Mouse (Mus musculus) liver, embryonic 12.5 days (tissue): ENCODE measurements at regions not wholly inside any gene's neighbourhood (a gene's known extent, or its start where the extent isn't known, plus 50 kb on each side); places are given as distances from the start of the nearest gene placed in this dataset.

Experiments used
- ATAC-seq: fragments of 200-750 bp; cut with Nextera tagmentation; 2 replicates; pipeline ENCODE4 v1.8.0; 2017; ENCODE audit warnings: moderate number of reproducible peaks, mild to moderate bottlenecking, moderate library complexity
- H3K27ac ChIP-seq: fragments of 300-500 bp; sonication (generic); 2 replicates; pipeline ENCODE4 v1.5.1; 2016; ENCODE audit warnings: mild to moderate bottlenecking
- H3K27me3 ChIP-seq: fragments of 300-500 bp; sonication (generic); replicated peaks from 2 replicates; pipeline ENCODE4 v1.6.1; 2016; ENCODE audit warnings: mild to moderate bottlenecking, moderate library complexity
- H3K36me3 ChIP-seq: fragments of 300-500 bp; sonication (generic); 2 replicates; pipeline ENCODE4 v1.6.1; 2016; ENCODE audit warnings: mild to moderate bottlenecking, moderate library complexity
- H3K4me1 ChIP-seq: fragments of 300-500 bp; sonication (generic); 2 replicates; pipeline ENCODE4 v1.6.1; 2016
- H3K4me2 ChIP-seq: fragments of 300-500 bp; sonication (generic); 2 replicates; pipeline ENCODE4 v1.6.1; 2016; ENCODE audit warnings: mild to moderate bottlenecking, moderate library complexity
- H3K4me3 ChIP-seq: fragments of 300-500 bp; sonication (generic); 2 replicates; pipeline ENCODE4 v1.5.1; 2016; ENCODE audit warnings: mild to moderate bottlenecking, moderate library complexity
- H3K9ac ChIP-seq: fragments of 300-500 bp; sonication (generic); 2 replicates; pipeline ENCODE4 v1.6.1; 2016; ENCODE audit warnings: mild to moderate bottlenecking, moderate library complexity
- H3K9me3 ChIP-seq: fragments of 300-500 bp; sonication (generic); replicated peaks from 2 replicates; pipeline ENCODE4 v1.6.1; 2016; ENCODE audit warnings: mild to moderate bottlenecking, moderate library complexity
- WGBS: fragments of 180-500 bp; shearing (Covaris S2); methylation state at CpG from one replicate; pipeline ENCODE4 v1.1.7; 2016; ENCODE audit not compliant: insufficient replicate concordance; 5-methylcytosine and 5-hydroxymethylcytosine counted together

- Histone ChIP-seq H3K4me1 (no peaks in the 10 kb centered on the region), H3K9ac (no peak overlapping the region)
Observed at GRCm38 (mm10) chr5:53329591-53329990, 62.7 kb downstream of the Smim20 start.

GRCm38 (mm10) chr5:53336704-53337103 is 69.8 kb downstream of the Smim20 start:
- H3K9me3 ChIP-seq = no peaks in the 10 kb centered on the region
- no peaks in the 10 kb centered on the region for H3K36me3 ChIP-seq
- H3K4me1 ChIP-seq = no peaks in the 10 kb centered on the region
- H3K4me2 ChIP-seq = no peak overlapping the region
- no peak overlapping the region for H3K4me3 ChIP-seq
- ATAC-seq = no peak
- H3K27me3 ChIP-seq = no peaks in the 10 kb centered on the region
- H3K27ac ChIP-seq = no peak overlapping the region
- H3K9ac ChIP-seq = no peak overlapping the region
- WGBS = 57% methylated on average over 6 of the region's 6 CpGs

More at GRCm38 (mm10) chr5:53329591-53329990, 62.7 kb downstream of the Smim20 start:
- Histone ChIP-seq H3K4me3 (no peak overlapping the region), H3K36me3 (no peaks in the 10 kb centered on the region), H3K27me3 (peaks cover 11% of the 10 kb centered on the region; the same call in 1 of the 2 replicates), H3K27ac (no peak overlapping the region), H3K9me3 (no peaks in the 10 kb centered on the region), H3K4me2 (no peak overlapping the region)
- 78% methylated on average over 2 of the region's 2 CpGs for WGBS
- ATAC-seq = no peak

- Histone ChIP-seq H3K36me3 (no peaks in the 10 kb centered on the region), H3K9ac (no peak overlapping the region), H3K9me3 (no peaks in the 10 kb centered on the region), H3K4me1 (no peaks in the 10 kb centered on the region), H3K27ac (no peak overlapping the region), H3K4me2 (no peak overlapping the region), H3K27me3 (no peaks in the 10 kb centered on the region), H3K4me3 (no peak overlapping the region)
- 19% methylated on average over 3 of the region's 3 CpGs for WGBS
- no peak for ATAC-seq
Observed at GRCm38 (mm10) chr5:53337816-53338215, 70.9 kb downstream of the Smim20 start.

GRCm38 (mm10) chr5:53345164-53345563 is 78.3 kb downstream of the Smim20 start:
- Histone ChIP-seq H3K27me3 (0 out of 2 replicates have a peak, but pooled peaks cover 5% of the 10 kb centered on the region), H3K4me3 (no peak overlapping the region), H3K9ac (no peak overlapping the region), H3K36me3 (no peaks in the 10 kb centered on the region), H3K27ac (no peak overlapping the region), H3K4me1 (no peaks in the 10 kb centered on the region), H3K9me3 (no peaks in the 10 kb centered on the region), H3K4me2 (no peak overlapping the region)
- no peak for ATAC-seq
- whole genome bisulfite sequencing = 51% methylated on average over 8 of the region's 8 CpGs

- no peak overlapping the region for H3K4me3 ChIP-seq
- no peak overlapping the region for H3K4me2 ChIP-seq
- 0 out of 2 replicates have a peak, but pooled peaks cover 9% of the 10 kb centered on the region for H3K27me3 ChIP-seq
- no peak for ATAC-seq
- no peaks in the 10 kb centered on the region for H3K9me3 ChIP-seq
- H3K9ac ChIP-seq = no peak overlapping the region
- H3K36me3 ChIP-seq = no peaks in the 10 kb centered on the region
- no peak overlapping the region for H3K27ac ChIP-seq
- no peaks in the 10 kb centered on the region for H3K4me1 ChIP-seq
- WGBS = 51% methylated on average over 8 of the region's 8 CpGs
Observed at GRCm38 (mm10) chr5:53346028-53346427, 79.1 kb downstream of the Smim20 start.

GRCm38 (mm10) chr5:53346756-53347155 is 79.9 kb downstream of the Smim20 start:
- no peaks in the 10 kb centered on the region for H3K4me1 ChIP-seq
- H3K9ac ChIP-seq = no peak overlapping the region
- H3K27me3 ChIP-seq = 0 out of 2 replicates have a peak, but pooled peaks cover 9% of the 10 kb centered on the region
- no peaks in the 10 kb centered on the region for H3K36me3 ChIP-seq
- H3K27ac ChIP-seq = no peak overlapping the region
- no peak for ATAC-seq
- H3K4me2 ChIP-seq = no peak overlapping the region
- 62% methylated on average over 8 of the region's 8 CpGs for WGBS
- no peak overlapping the region for H3K4me3 ChIP-seq
- no peaks in the 10 kb centered on the region for H3K9me3 ChIP-seq

- no peak overlapping the region for H3K27ac ChIP-seq
- H3K4me2 ChIP-seq = no peak overlapping the region
- no peaks in the 10 kb centered on the region for H3K36me3 ChIP-seq
- H3K4me3 ChIP-seq = no peak overlapping the region
- ATAC-seq = no peak
- 56% methylated on average over 4 of the region's 4 CpGs for WGBS
- 0 out of 2 replicates have a peak, but pooled peaks cover 3% of the 10 kb centered on the region for H3K4me1 ChIP-seq
- H3K9me3 ChIP-seq = no peaks in the 10 kb centered on the region
- no peak overlapping the region for H3K9ac ChIP-seq
- H3K27me3 ChIP-seq = peaks cover 9% of the 10 kb centered on the region; the same call in 1 of the 2 replicates
Observed at GRCm38 (mm10) chr5:53352852-53353251, 86.0 kb downstream of the Smim20 start.

- no peak overlapping the region for H3K4me2 ChIP-seq
- no peak overlapping the region for H3K27ac ChIP-seq
- H3K4me3 ChIP-seq = no peak overlapping the region
- WGBS = 81% methylated on average over 3 of the region's 3 CpGs
- no peak for ATAC-seq
- no peak overlapping the region for H3K9ac ChIP-seq
- H3K36me3 ChIP-seq = no peaks in the 10 kb centered on the region
- no peaks in the 10 kb centered on the region for H3K9me3 ChIP-seq
- H3K4me1 ChIP-seq = 0 out of 2 replicates have a peak, but pooled peaks cover 3% of the 10 kb centered on the region
- peaks cover 6% of the 10 kb centered on the region; the same call in 1 of the 2 replicates for H3K27me3 ChIP-seq
Observed at GRCm38 (mm10) chr5:53354296-53354695, 87.4 kb downstream of the Smim20 start.

- Histone ChIP-seq H3K9ac (no peak overlapping the region), H3K9me3 (no peaks in the 10 kb centered on the region), H3K27ac (no peak overlapping the region), H3K4me3 (no peak overlapping the region), H3K4me2 (no peak overlapping the region), H3K4me1 (0 out of 2 replicates have a peak, but pooled peaks cover 3% of the 10 kb centered on the region), H3K27me3 (peaks cover 6% of the 10 kb centered on the region; the same call in 1 of the 2 replicates), H3K36me3 (no peaks in the 10 kb centered on the region)
- ATAC-seq = 0 out of 2 replicates have a peak, but pooled peaks have one; percentile 52
- 2% methylated on average over 6 of the region's 6 CpGs for WGBS
Observed at GRCm38 (mm10) chr5:53355069-53355468, 88.2 kb downstream of the Smim20 start.

GRCm38 (mm10) chr5:53357086-53357608 is 90.3 kb downstream of the Smim20 start:
- H3K4me3 ChIP-seq = no peak overlapping the region
- 0 out of 2 replicates have a peak, but pooled peaks cover 3% of the 10 kb centered on the region for H3K4me1 ChIP-seq
- no peaks in the 10 kb centered on the region for H3K9me3 ChIP-seq
- no peaks in the 10 kb centered on the region; the same call in 1 of the 2 replicates for H3K27me3 ChIP-seq
- H3K9ac ChIP-seq = no peak overlapping the region
- 46% methylated on average over 7 of the region's 7 CpGs for WGBS
- no peak overlapping the region for H3K27ac ChIP-seq
- no peaks in the 10 kb centered on the region for H3K36me3 ChIP-seq
- no peak for ATAC-seq
- H3K4me2 ChIP-seq = no peak overlapping the region

- H3K9me3 ChIP-seq = no peaks in the 10 kb centered on the region
- ATAC-seq = no peak
- H3K27ac ChIP-seq = no peak overlapping the region
- no peak overlapping the region for H3K9ac ChIP-seq
- no peak overlapping the region for H3K4me2 ChIP-seq
- no peak overlapping the region for H3K4me3 ChIP-seq
- no peaks in the 10 kb centered on the region; the same call in 1 of the 2 replicates for H3K27me3 ChIP-seq
- H3K36me3 ChIP-seq = no peaks in the 10 kb centered on the region
- WGBS = 49% methylated on average over 4 of the region's 4 CpGs
- H3K4me1 ChIP-seq = 0 out of 2 replicates have a peak, but pooled peaks cover 3% of the 10 kb centered on the region
Observed at GRCm38 (mm10) chr5:53358181-53358580, 91.3 kb downstream of the Smim20 start.

- Histone ChIP-seq H3K27ac (no peak overlapping the region), H3K9ac (no peak overlapping the region), H3K4me3 (no peak overlapping the region), H3K4me2 (no peak overlapping the region), H3K9me3 (no peaks in the 10 kb centered on the region), H3K27me3 (no peaks in the 10 kb centered on the region; the same call in 1 of the 2 replicates), H3K36me3 (no peaks in the 10 kb centered on the region), H3K4me1 (0 out of 2 replicates have a peak, but pooled peaks cover 3% of the 10 kb centered on the region)
- ATAC-seq = no peak
- 65% methylated on average over 12 of the region's 12 CpGs for WGBS
Observed at GRCm38 (mm10) chr5:53359887-53360286, 93.0 kb downstream of the Smim20 start.
